Mouse (Mus musculus): Measurements from ENCODE around the gene Abl2.

GRCm38 (mm10) chr1:156608496-156608895 lies 49.9 kb downstream of the Abl2 start:
- no peak for TF ChIP-seq RCOR1 (conservative IDR thresholded peaks at IDR 0.05; ENCODE audit: low read depth, low read length)
- TF ChIP-seq CTCF (conservative IDR thresholded peaks at IDR 0.05 in 1 of 2, IDR thresholded peaks at IDR 0.05 in 1 of 2; ENCODE audit: low read depth in 2 of 2, low read length in 2 of 2), result no peak
- TF ChIP-seq MAZ (IDR thresholded peaks at IDR 0.05; ENCODE audit: low read depth, low read length), result no peak
- no peak for TF ChIP-seq POLR2AphosphoS2 (IDR thresholded peaks at IDR 0.05; ENCODE audit: low read depth, low read length)
- no peak for TF ChIP-seq NELFE (IDR thresholded peaks at IDR 0.05; ENCODE audit: low read depth, low read length)
- TF ChIP-seq PAX5 (IDR thresholded peaks at IDR 0.05; ENCODE audit: low read length), result no peak
- TF ChIP-seq MAFK (IDR thresholded peaks at IDR 0.05; ENCODE audit: insufficient replicate concordance, low read length), result no peak
